Mouse (Mus musculus): Measurements from ENCODE around the gene Alkbh5.
"Not testable (repeated sequence)": the region's sequence is repeated elsewhere in the genome, so short reads cannot be mapped to it uniquely, and the experiment has no call there.

The Alkbh5 gene

DNA sequence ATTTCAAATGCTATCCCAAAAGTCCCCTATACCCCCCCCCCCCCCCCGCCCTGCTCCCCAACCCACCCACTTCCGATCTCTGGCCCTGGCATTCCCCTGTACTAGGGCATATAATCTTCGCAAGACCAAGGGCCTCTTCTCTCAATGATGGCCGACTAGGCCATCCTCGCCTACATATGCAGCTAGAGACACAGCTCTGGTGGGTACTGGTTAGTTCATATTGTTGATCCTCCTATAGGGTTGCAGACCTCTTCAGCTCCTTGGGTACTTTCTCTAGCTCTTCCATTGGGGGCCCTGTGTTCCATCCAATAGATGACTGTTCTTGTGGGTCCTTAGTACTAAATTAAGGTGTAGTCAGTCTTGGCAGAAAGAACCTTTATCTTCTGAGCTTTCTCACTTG is 7.0 kb downstream of the Alkbh5 start:
- not testable (repeated sequence) for DNase-seq

DNA sequence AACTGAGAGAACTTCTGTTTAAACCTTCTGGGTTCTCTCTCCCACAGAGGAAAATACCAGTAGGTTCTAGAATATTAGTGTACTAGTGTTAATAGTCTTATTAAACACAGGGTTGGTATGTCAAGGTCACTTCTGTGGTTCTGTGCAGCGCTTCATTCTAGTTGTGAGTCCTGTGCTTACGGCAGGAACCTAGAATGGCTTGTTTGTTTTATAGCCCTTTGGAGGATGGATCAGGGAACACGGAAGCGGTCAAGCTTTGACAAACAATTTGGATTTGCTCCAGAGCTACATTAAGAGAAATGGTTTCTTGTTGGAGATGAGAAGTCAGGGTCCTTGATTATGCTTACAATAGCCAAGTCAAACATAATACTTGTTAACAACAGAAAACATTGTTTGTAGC is 9.3 kb downstream of the Alkbh5 start:
- DNase-seq, result no peak

DNA sequence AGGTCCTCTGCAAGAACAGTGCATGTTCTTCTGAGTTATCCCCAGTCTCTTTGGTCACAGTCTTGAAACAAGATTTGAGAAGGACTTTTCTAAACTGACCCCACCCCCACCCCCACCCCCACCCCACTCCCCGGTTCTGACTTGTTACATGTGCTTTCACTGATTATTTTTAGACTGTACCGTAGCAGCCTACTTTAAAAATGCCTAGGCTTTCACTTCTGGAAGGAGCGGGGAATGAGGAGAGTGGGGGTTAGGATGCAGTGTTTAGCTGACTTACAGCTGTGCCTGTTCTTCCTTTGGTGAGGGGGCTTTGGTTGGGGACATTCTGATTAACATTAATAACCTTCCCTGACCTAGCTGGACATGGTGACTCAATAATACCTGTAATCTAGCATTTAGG is 11.9 kb downstream of the Alkbh5 start:
- DNase-seq, result no peak

DNA sequence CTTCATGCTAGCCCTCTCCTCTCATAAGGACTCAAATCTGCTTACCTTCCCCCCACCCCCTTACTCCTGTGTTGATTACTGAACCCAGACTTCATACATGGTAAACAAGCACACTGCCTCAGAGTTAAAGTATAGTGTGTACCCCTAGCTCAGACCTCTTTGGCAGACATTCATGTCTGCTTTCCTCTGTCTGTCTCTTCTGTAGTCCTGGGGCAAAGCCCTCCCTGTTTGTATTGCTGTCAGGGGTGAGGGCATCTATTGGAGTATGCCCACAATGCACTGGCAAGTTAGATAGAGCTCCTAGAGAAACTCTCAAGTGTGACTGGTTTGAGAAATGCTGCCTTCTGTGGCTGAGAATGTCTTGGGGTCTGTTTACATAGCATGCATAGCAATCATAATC is 16.9 kb downstream of the Alkbh5 start:
- no peak for DNase-seq

DNA sequence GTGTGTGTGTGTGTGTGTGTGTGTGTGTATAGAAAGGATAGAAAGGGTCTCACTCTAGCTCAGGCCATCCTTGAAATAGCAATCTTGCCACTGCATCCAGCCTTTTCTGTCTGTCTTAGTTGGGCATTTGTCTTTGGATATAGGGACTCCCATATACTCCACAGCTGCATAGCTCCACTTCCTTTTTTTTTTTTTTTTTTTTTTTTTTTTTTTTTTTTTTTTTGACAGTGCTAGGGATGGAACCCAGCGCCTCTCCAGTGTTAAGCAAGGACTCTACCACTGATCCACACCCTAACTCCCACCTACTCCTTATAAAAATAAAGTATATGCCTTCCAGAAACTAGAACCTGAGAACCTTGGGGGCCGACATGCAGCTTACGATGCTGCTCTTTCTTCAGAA is 21.5 kb downstream of the Alkbh5 start:
- no peak for DNase-seq

DNA sequence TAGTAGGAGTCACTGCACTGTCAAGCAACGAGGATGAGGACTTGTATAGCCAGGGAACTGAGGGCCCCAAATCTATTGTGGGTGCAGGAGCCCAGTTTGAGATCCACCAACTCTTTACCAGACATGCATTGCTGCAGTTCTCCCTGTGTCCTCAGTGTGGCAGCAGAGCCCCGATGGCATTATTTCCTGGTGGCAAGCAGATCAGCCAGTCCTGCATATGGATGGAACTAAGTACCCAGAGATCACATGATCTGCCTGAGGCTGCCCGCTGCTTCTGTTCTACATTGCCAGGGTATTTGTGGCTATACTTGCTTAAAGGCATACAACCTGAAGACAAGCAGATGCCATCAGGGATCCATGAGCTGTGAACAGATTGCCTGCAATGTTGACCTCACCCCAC is 23.2 kb downstream of the Alkbh5 start:
- peak; percentile 64 for DNase-seq

DNA sequence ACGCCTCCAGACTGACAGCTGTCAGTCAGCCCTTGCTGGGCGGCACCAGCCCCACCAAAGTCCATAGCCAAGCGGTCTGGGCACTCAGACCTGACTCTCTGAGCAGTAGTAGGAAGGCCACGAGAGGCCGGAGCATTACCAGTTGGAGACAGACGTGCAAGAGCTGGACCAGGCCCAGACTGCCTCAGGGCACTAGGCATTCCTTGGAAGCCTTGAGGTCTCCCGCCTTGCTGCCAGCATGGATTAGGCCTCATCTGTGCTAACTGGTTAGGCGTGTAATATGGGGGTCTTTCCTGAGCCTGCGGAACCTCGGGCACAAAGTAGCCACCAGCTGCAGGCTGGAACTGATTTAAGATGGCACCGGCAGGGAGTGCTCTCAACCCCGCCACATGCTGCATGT is 37.8 kb downstream of the Alkbh5 start:
- DNase-seq, result not testable (repeated sequence)
